Comparison of ENCODE assay signal across 25 mouse cellular contexts in genomic region chr5:111910514-111910913, GRCm38 (mm10).
DNase-seq lines count a peak whose midpoint lies in the region; ATAC-seq and TF ChIP-seq lines count a peak whose summit lies in the region.
"Had no signal": no experiment of that assay in that cellular context is flagged by ENCODE, and none has a peak within 500 bp of the region (broad histone marks: within the 10 kb centered on the region; RNA-seq: fewer than 3 reads in every experiment).

No protein-coding gene starts in this region.

- no peak for TF ChIP-seq CTCF in brain, embryonic 14.5 days (IDR thresholded peaks at IDR 0.05; ENCODE audit: borderline replicate concordance, extremely low read depth, insufficient read depth, insufficient read length)
- no peak for TF ChIP-seq CTCF in forebrain, postnatal 0 days (IDR thresholded peaks at IDR 0.05; ENCODE audit: low read depth)

- no peaks in the 10 kb centered on the region for H3K27me3 ChIP-seq in forebrain, embryonic 13.5 days
- H3K27me3 ChIP-seq in forebrain, embryonic 12.5 days, result peaks cover 15% of the 10 kb centered on the region
- no peaks in the 10 kb centered on the region for H3K27me3 ChIP-seq in forebrain, embryonic 15.5 days
- no peaks in the 10 kb centered on the region for H3K27me3 ChIP-seq in forebrain, embryonic 11.5 days (ENCODE audit: control insufficient read depth, insufficient read depth, low read length)
- H3K27me3 ChIP-seq in forebrain, postnatal 0 days (ENCODE audit: insufficient read depth, low read length), result no peaks in the 10 kb centered on the region
- H3K27me3 ChIP-seq: CH12.LX; embryonic facial prominence, embryonic 13.5 days had no signal

- no peak for TF ChIP-seq POLR2A in brain, embryonic 14.5 days (IDR thresholded peaks at IDR 0.05; ENCODE audit: borderline replicate concordance, extremely low read depth, insufficient read depth, insufficient read length, poor library complexity, severe bottlenecking)

- H3K9ac ChIP-seq in forebrain, embryonic 13.5 days, result no peak overlapping the region
- H3K9ac ChIP-seq in forebrain, embryonic 12.5 days, result no peak overlapping the region
- no peak overlapping the region for H3K9ac ChIP-seq in forebrain, embryonic 15.5 days (replicated peaks)
- H3K9ac ChIP-seq in forebrain, embryonic 11.5 days (ENCODE audit: low read length), result no peak overlapping the region
- no peak overlapping the region for H3K9ac ChIP-seq in forebrain, postnatal 0 days
- H3K9ac ChIP-seq: embryonic facial prominence, embryonic 13.5 days; embryonic facial prominence, embryonic 15.5 days had no signal

- no peak for ATAC-seq in forebrain, embryonic 13.5 days
- no peak for ATAC-seq in forebrain, embryonic 12.5 days (ENCODE audit: low FRiP score)
- 0 out of 2 replicates have a peak, but pooled peaks have one; percentile 10 for ATAC-seq in forebrain, embryonic 15.5 days (replicated peaks)
- ATAC-seq in forebrain, embryonic 11.5 days (replicated peaks; ENCODE audit: low FRiP score), result no peak
- peak; percentile 67 for ATAC-seq in forebrain, postnatal 0 days
- ATAC-seq: activated CD4-positive, CD25-positive, alpha-beta regulatory T cell, adult 4 months; CD4-positive, CD25-positive, alpha-beta regulatory T cell, adult 4 months; Patski had no signal

- no peak for DNase-seq in forebrain, embryonic 11.5 days (ENCODE audit: low spot score)
- DNase-seq in brain, embryonic 14.5 days (ENCODE audit: low read depth), result peak; percentile 73
- DNase-seq in forebrain, postnatal 0 days, result peak; percentile 69
- DNase-seq in layer of hippocampus, adult 9-11 months, result no peak
- DNase-seq: adrenal gland, adult 8-10 months; adrenal gland, postnatal 14 days; adrenal gland, postnatal 36 days; B cell, adult 2 months; cerebellum, adult 11 months; cerebellum, adult 18-20 months; cerebellum, adult 8-10 months; cerebellum, adult 9-11 months; cerebellum, postnatal 36 days; embryo, embryonic 11 days had no signal

- WGBS in forebrain, embryonic 13.5 days, result 58% methylated on average over 8 of the region's 8 CpGs
- 69% methylated on average over 8 of the region's 8 CpGs for WGBS in forebrain, embryonic 12.5 days
- 38% methylated on average over 8 of the region's 8 CpGs for WGBS in forebrain, embryonic 15.5 days
- 77% methylated on average over 8 of the region's 8 CpGs for WGBS in forebrain, embryonic 11.5 days
- WGBS in forebrain, postnatal 0 days, result 32% methylated on average over 8 of the region's 8 CpGs

- H3K4me1 ChIP-seq in forebrain, embryonic 13.5 days, result peaks cover 77% of the 10 kb centered on the region
- peaks cover 49% of the 10 kb centered on the region for H3K4me1 ChIP-seq in forebrain, embryonic 12.5 days
- H3K4me1 ChIP-seq in forebrain, embryonic 15.5 days, result peaks cover 72% of the 10 kb centered on the region
- H3K4me1 ChIP-seq in forebrain, embryonic 11.5 days (replicated peaks; ENCODE audit: control insufficient read depth, insufficient read depth, low read length), result no peaks in the 10 kb centered on the region
- peaks cover 35% of the 10 kb centered on the region for H3K4me1 ChIP-seq in forebrain, postnatal 0 days (ENCODE audit: insufficient read depth)
- H3K4me1 ChIP-seq: embryonic facial prominence, embryonic 13.5 days; embryonic facial prominence, embryonic 15.5 days had no signal

- H3K4me3 ChIP-seq in forebrain, embryonic 13.5 days, result no peak overlapping the region
- H3K4me3 ChIP-seq in forebrain, embryonic 12.5 days (replicated peaks), result no peak overlapping the region
- no peak overlapping the region for H3K4me3 ChIP-seq in forebrain, embryonic 15.5 days
- H3K4me3 ChIP-seq in forebrain, embryonic 11.5 days (ENCODE audit: low read depth, low read length), result no peak overlapping the region
- H3K4me3 ChIP-seq in forebrain, postnatal 0 days (ENCODE audit: low read depth, low read length), result no peak overlapping the region
- H3K4me3 ChIP-seq: embryonic facial prominence, embryonic 13.5 days; embryonic facial prominence, embryonic 15.5 days; erythroblast, embryonic 14.5 days had no signal

- no peak overlapping the region for H3K4me2 ChIP-seq in forebrain, embryonic 13.5 days
- no peak overlapping the region for H3K4me2 ChIP-seq in forebrain, embryonic 12.5 days
- H3K4me2 ChIP-seq in forebrain, embryonic 15.5 days (replicated peaks), result no peak overlapping the region
- no peak overlapping the region for H3K4me2 ChIP-seq in forebrain, embryonic 11.5 days (ENCODE audit: low read depth, low read length, severe bottlenecking)
- H3K4me2 ChIP-seq in forebrain, postnatal 0 days (ENCODE audit: low read depth), result no peak overlapping the region
- H3K4me2 ChIP-seq: embryonic facial prominence, embryonic 13.5 days; embryonic facial prominence, embryonic 15.5 days had no signal

- H3K27ac ChIP-seq in forebrain, embryonic 13.5 days, result 0 out of 2 replicates have a peak overlapping the region, but pooled peaks have one; percentile 41
- H3K27ac ChIP-seq in forebrain, embryonic 12.5 days, result no peak overlapping the region
- H3K27ac ChIP-seq in forebrain, embryonic 15.5 days (replicated peaks), result peak overlapping the region; percentile 85
- H3K27ac ChIP-seq in forebrain, embryonic 11.5 days (ENCODE audit: low read depth, low read length), result no peak overlapping the region
- peak overlapping the region; percentile 70 for H3K27ac ChIP-seq in forebrain, postnatal 0 days (ENCODE audit: low read depth, low read length)
- H3K27ac ChIP-seq: embryonic facial prominence, embryonic 13.5 days; embryonic facial prominence, embryonic 15.5 days had no signal

- no peaks in the 10 kb centered on the region for H3K36me3 ChIP-seq in forebrain, embryonic 13.5 days (ENCODE audit: poor library complexity, severe bottlenecking)
- no peaks in the 10 kb centered on the region for H3K36me3 ChIP-seq in forebrain, embryonic 12.5 days (replicated peaks)
- no peaks in the 10 kb centered on the region for H3K36me3 ChIP-seq in forebrain, embryonic 15.5 days
- no peaks in the 10 kb centered on the region for H3K36me3 ChIP-seq in forebrain, embryonic 11.5 days (ENCODE audit: control insufficient read depth, insufficient read depth, low read length)
- H3K36me3 ChIP-seq in forebrain, postnatal 0 days (ENCODE audit: insufficient read depth), result no peaks in the 10 kb centered on the region
- H3K36me3 ChIP-seq: embryonic facial prominence, embryonic 13.5 days; embryonic facial prominence, embryonic 15.5 days; G1E had no signal

- H3K9me3 ChIP-seq in forebrain, embryonic 13.5 days (replicated peaks), result no peaks in the 10 kb centered on the region
- no peaks in the 10 kb centered on the region for H3K9me3 ChIP-seq in forebrain, embryonic 12.5 days
- no peaks in the 10 kb centered on the region for H3K9me3 ChIP-seq in forebrain, embryonic 15.5 days
- H3K9me3 ChIP-seq in forebrain, embryonic 11.5 days (ENCODE audit: control insufficient read depth, low read length), result no peaks in the 10 kb centered on the region
- H3K9me3 ChIP-seq in forebrain, postnatal 0 days (ENCODE audit: low read length), result no peaks in the 10 kb centered on the region
- H3K9me3 ChIP-seq: embryonic facial prominence, embryonic 13.5 days; embryonic facial prominence, embryonic 15.5 days had no signal

Comparison
In these comparisons a context has a peak if more than half of its experiments do, and no peak if none do; other contexts are left out.
1. ATAC-seq: peak in forebrain, embryonic 15.5 days (single experiment) and forebrain, postnatal 0 days (single experiment); none in forebrain, embryonic 13.5 days (single experiment), forebrain, embryonic 12.5 days (single experiment) and forebrain, embryonic 11.5 days (single experiment).
2. H3K27ac ChIP-seq: peak in forebrain, embryonic 13.5 days (single experiment), forebrain, embryonic 15.5 days (single experiment) and forebrain, postnatal 0 days (single experiment); none in forebrain, embryonic 12.5 days (single experiment) and forebrain, embryonic 11.5 days (single experiment).
3. DNase-seq: peak in brain, embryonic 14.5 days (single experiment) and forebrain, postnatal 0 days (single experiment); none in forebrain, embryonic 11.5 days (single experiment) and layer of hippocampus, adult 9-11 months (single experiment).